Mouse (Mus musculus) ZHBTc4 (cell line): ENCODE measurements around the gene Safb2.

ENCODE experiments used
- DNase-seq: peaks from one replicate; pipeline ENCODE4 v3.0.0-alpha.2; 2011; ENCODE audit warnings: low read depth, low spot score

Safb2 gene

GRCm38 (mm10) chr17:56560131-56560530 is 24.3 kb downstream of the Safb2 start:
- no peak for DNase-seq

- DNase-seq = no peak
These were observed 25.0 kb downstream of the Safb2 start for GRCm38 (mm10) chr17:56559386-56559785.

GRCm38 (mm10) chr17:56558448-56558847 is 25.9 kb downstream of the Safb2 start:
- peak; percentile 77 for DNase-seq

GRCm38 (mm10) chr17:56554122-56554551 is 30.2 kb downstream of the Safb2 start, which contains the start of gene Gm20219:
Gm20219 (minus strand) TSS chr17:56554387.
- peak; percentile 72 for DNase-seq

GRCm38 (mm10) chr17:56552781-56553363 is 31.5 kb downstream of the Safb2 start:
- peak; percentile 93 for DNase-seq

- DNase-seq = no peak
These were observed 32.4 kb downstream of the Safb2 start for GRCm38 (mm10) chr17:56551841-56552581.

GRCm38 (mm10) chr17:56550784-56551475 is 33.5 kb downstream of the Safb2 start:
- DNase-seq = no peak

- DNase-seq = no peak
These were observed 35.7 kb downstream of the Safb2 start for GRCm38 (mm10) chr17:56548605-56549105.

GRCm38 (mm10) chr17:56547846-56548604 is 36.4 kb downstream of the Safb2 start:
- DNase-seq = peak; percentile 56

- no peak for DNase-seq
These were observed 37.1 kb downstream of the Safb2 start for GRCm38 (mm10) chr17:56547116-56547845.

GRCm38 (mm10) chr17:56546576-56546975 is 37.8 kb downstream of the Safb2 start:
- no peak for DNase-seq

GRCm38 (mm10) chr17:56545945-56546344 is 38.4 kb downstream of the Safb2 start:
- no peak for DNase-seq

GRCm38 (mm10) chr17:56544699-56545387 is 39.5 kb downstream of the Safb2 start:
- no peak for DNase-seq

- DNase-seq = no peak
These were observed 40.6 kb downstream of the Safb2 start for GRCm38 (mm10) chr17:56543684-56544224.

- no peak for DNase-seq
These were observed 41.6 kb downstream of the Safb2 start for GRCm38 (mm10) chr17:56542736-56543135.

- peak; percentile 76 for DNase-seq
These were observed 43.8 kb downstream of the Safb2 start for GRCm38 (mm10) chr17:56540562-56540975.

- DNase-seq = no peak
These were observed 46.5 kb downstream of the Safb2 start for GRCm38 (mm10) chr17:56537912-56538311.

GRCm38 (mm10) chr17:56536874-56537273 is 47.5 kb downstream of the Safb2 start:
- DNase-seq = no peak

- no peak for DNase-seq
These were observed 48.2 kb downstream of the Safb2 start for GRCm38 (mm10) chr17:56536192-56536591.

- no peak for DNase-seq
These were observed 59.4 kb downstream of the Safb2 start for GRCm38 (mm10) chr17:56524943-56525342.
